Mouse (Mus musculus) stomach, adult 2 months (tissue): ENCODE data around the gene Homez. TPM values are rescaled to one million over a fixed set of nuclear protein-coding genes. Genes with fewer than 3 reads are reported as not detected.

Experiments used
- polyA plus RNA-seq: library from polyadenylated mRNA; depleted of rRNA; stranded (reverse); fragments of >200 nt; gene quantifications from 2 replicates; pipeline ENCODE4 v1.2.3, GENCODE M21; 2012; rRNA removed

Gene Homez
- polyA plus RNA-seq: 1.6 and 1.7 TPM in 2 replicates

DNA sequence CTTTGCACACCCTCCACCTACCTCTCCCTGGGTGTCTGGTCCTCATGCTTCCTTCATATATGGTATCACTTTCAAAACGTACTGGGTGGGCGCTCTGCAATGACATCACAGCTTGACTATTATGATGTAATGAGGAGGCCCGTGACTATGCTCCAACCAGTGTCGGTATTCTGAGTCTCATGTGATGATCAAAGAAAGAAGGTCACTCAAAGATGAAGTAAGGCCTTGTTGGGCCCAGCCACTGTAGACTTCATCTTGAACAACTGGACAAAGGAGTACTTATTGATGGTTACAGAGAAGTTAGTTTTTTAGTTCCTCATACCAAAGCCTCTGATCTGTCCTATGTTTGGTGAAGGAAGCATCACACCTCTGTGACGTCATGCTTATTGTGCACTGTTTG, at the start of gene Homez:
Gene Homez (minus strand): TSS at position 101 of the 400 bp plus-strand sequence.

DNA sequence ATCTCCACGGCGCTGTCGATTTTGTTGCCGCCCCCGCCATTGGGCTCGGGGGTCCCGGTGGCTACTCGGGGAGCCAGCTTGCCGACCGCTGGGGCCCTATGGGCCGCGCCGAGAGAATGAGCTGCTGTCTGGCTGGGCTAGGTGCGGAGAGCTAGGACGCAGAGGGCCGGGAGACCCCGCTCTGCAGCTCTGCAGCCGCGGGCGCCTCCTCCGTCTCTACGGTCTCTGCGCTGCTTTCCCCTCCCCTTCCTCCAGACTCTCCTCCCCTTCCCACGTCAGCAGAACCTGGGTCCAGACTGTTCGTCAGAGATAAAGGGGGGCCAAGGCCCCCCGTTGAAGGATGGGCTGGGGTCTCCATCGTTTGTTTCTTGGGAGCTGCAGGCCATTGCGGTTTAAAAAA, 42.1 kb upstream of the Homez start, which contains the start of gene Slc22a17:
Gene Slc22a17 (minus strand): TSS at position 247 of the 400 bp plus-strand sequence.

DNA sequence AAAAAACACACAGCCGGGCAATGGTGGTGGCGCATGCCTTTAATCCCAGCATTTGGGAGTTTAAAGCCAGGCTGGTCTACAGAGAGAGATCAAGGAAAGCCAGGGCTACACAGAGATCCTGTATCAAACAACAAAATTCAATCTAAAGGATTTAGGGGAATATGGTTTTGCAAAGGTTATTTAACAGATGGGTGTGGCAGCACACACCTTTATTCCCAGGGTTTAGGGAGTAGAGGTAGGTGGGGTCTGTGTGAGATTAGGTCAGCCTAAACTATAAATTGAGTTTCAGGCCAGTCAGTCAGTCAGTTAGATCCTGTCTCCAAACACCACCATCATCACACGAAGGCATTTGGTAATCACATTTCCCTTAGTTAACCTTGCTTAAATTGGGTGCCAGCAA, 21.4 kb upstream of the Homez start, which contains the start of gene Pabpn1:
Gene Pabpn1 (plus strand): TSS at position 301 of the 400 bp plus-strand sequence.

DNA sequence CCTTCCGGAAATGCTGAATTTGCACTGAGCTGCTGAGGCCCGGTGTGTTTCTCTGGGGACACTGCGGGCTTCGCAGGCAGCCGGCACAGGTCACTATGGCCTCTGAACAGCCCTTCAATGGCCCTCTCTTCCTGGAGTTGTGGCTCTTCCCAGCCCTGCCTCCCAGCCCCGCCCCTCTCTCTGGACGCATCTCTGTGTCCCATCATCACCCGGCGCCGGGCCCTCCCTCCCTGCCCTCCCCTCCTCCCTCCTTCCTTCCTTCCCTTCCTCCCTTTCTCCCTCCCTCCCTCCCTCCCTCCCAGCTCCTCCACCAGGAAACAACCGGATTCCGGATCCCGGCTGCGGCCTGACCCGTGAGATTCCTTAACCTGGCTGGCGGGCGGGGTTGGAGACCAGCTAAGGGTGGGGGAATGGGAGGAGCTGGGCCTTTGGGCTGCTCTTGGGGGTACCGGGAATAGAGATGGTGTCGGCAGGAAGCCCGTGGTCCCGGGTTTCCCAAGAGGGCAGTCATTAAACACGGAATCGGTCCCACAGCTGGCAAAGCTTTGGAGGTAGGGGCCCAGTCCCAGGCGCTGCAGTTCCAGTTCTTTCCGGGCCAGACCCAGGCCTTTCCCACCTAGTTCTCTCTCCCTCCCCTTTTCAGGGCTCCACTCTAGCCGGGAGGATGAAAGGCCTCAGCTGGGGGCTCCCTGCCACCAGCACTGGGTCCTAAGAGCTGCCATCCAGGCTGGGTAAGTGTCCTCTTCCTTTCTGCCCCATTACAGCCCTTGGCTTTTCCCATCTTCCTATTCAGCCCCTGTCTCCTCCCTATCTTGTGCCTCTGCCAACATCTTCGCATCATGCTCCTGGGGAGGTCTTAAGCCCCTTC, 12.6 kb upstream of the Homez start, which contains the start of the genes Bcl2l2 and Gm20521:
Gene Bcl2l2 (plus strand): TSS at position 224 of the 868 bp plus-strand sequence.
Gene Gm20521 (plus strand): TSS at position 288 of the 868 bp plus-strand sequence.

DNA sequence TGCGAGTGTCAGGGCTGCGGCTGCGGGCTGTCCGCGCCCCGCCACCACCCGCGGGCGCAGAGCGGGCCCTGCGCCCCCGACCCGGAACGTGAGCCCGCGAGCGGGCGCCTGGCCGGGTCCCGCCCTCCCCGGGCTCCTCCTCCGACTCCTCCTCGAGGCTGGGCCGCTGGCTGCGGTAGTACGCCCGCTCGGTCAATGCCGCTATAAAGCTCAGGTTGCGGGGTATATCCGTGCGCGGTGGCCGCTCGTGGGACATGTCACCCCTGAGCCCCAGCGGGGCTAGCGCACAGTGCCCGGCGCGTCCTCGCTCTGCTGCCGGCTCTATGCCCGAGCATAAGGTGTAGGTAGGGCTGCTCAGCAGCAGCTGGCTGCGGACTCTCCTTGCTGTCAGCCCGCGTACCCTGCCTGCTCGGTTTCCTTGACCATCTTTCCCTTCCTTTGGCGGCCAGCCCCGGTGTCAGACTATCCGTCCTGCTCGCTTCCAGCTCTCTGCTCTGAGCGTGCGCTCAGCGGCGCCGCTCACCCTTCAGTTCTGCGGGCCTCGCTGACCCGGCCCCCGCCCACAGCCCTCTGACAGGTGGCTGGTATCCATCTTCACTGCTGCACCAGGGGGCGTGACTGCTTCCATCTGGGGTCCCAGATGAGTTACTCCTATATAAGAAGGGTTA, 6.4 kb upstream of the Homez start, which contains the start of gene Ppp1r3e:
Gene Ppp1r3e (minus strand): TSS at position 503 of the 668 bp plus-strand sequence.

DNA sequence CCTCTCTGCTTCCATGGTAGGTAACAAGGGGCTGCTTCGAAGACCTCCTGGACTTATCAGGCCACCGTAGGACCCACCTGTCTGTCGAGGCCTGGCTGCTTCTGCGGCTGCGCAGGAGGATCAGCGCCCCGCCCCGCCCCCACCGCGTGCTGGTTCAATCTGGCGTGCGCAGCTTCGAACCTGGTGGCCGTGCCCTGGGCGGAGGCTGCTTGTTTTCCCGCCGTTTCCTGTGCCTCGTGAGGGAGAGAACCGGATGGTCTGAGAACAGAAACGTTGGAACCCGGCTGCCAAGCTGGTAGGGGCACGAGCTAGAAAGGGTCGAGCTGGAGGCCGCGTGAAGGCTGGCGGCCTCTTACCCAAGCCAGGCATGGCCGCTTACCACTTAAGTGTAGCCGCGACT, 56.8 kb downstream of the Homez start, which contains the start of gene Rnf212b:
Gene Rnf212b (plus strand): TSS at position 151 of the 400 bp plus-strand sequence.

Other genes with a start within 250 kb of the Homez start
- not detected in 2 replicates for gene Psmb11, start 249.5 kb downstream of the Homez start, polyA plus RNA-seq
- gene Gm17606, start 230.0 kb downstream of the Homez start, polyA plus RNA-seq: not detected in 2 replicates
- 2.8 and 4.0 TPM in 2 replicates for gene Cdh24, start 229.6 kb downstream of the Homez start, polyA plus RNA-seq
- gene 1700123O20Rik, start 184.7 kb downstream of the Homez start, polyA plus RNA-seq: 16.1 and 38.8 TPM in 2 replicates
- gene Acin1, start 184.0 kb downstream of the Homez start, polyA plus RNA-seq: 30.3 and 44.2 TPM in 2 replicates
- not detected in 2 replicates for gene Gm29776, start 172.1 kb downstream of the Homez start, polyA plus RNA-seq
- gene Cebpe, start 158.8 kb downstream of the Homez start, polyA plus RNA-seq: 2.6 and 7.1 TPM in 2 replicates
- 11.9 and 13.5 TPM in 2 replicates for gene Slc7a8, start 89.0 kb downstream of the Homez start, polyA plus RNA-seq
- not detected in 2 replicates for gene Rnf212b, start 56.8 kb downstream of the Homez start, polyA plus RNA-seq
- gene Ppp1r3e, start 6.6 kb upstream of the Homez start, polyA plus RNA-seq: 7.0 and 8.5 TPM in 2 replicates
- gene Bcl2l2, start 12.4 kb upstream of the Homez start, polyA plus RNA-seq: 21.4 and 24.2 TPM in 2 replicates
- gene Gm20521, start 12.5 kb upstream of the Homez start, polyA plus RNA-seq: 11.1 and 13.1 TPM in 2 replicates
- gene Pabpn1, start 21.5 kb upstream of the Homez start, polyA plus RNA-seq: 19.9 and 24.8 TPM in 2 replicates
- gene Slc22a17, start 42.2 kb upstream of the Homez start, polyA plus RNA-seq: 30.5 and 37.7 TPM in 2 replicates
- 13.5 and 18.0 TPM in 2 replicates for gene Efs, start 55.2 kb upstream of the Homez start, polyA plus RNA-seq
- 0.16 and 0.51 TPM in 2 replicates for gene Il25, start 61.7 kb upstream of the Homez start, polyA plus RNA-seq
- gene Cmtm5, start 65.3 kb upstream of the Homez start, polyA plus RNA-seq: 1.7 and 3.0 TPM in 2 replicates
- gene Myh6, start 96.0 kb upstream of the Homez start, polyA plus RNA-seq: 0.01 and 0.04 TPM in 2 replicates
- gene Gm17428, start 106.0 kb upstream of the Homez start, polyA plus RNA-seq: not detected in 2 replicates
- 0.06 and 0.08 TPM in 2 replicates for gene Myh7, start 123.7 kb upstream of the Homez start, polyA plus RNA-seq
- gene Ngdn, start 144.5 kb upstream of the Homez start, polyA plus RNA-seq: 2.0 TPM in 2 replicates
- gene Zfhx2, start 221.4 kb upstream of the Homez start, polyA plus RNA-seq: 1.5 and 1.9 TPM in 2 replicates
- gene Thtpa, start 223.8 kb upstream of the Homez start, polyA plus RNA-seq: 2.6 and 2.8 TPM in 2 replicates
- gene Ap1g2, start 235.6 kb upstream of the Homez start, polyA plus RNA-seq: 19.1 and 23.4 TPM in 2 replicates
- gene Jph4, start 246.0 kb upstream of the Homez start, polyA plus RNA-seq: 1.7 TPM in 2 replicates